Mouse (Mus musculus) frontal cortex, postnatal 25 days (tissue): ENCODE measurements around the gene Ndufv2.

Experiments used
- DNase-seq, 2 experiments: peaks; one replicate each; pipeline ENCODE4 v3.0.0; 2022; ENCODE audit warnings: low spot score in 2 of 2

Ndufv2 gene

DNA sequence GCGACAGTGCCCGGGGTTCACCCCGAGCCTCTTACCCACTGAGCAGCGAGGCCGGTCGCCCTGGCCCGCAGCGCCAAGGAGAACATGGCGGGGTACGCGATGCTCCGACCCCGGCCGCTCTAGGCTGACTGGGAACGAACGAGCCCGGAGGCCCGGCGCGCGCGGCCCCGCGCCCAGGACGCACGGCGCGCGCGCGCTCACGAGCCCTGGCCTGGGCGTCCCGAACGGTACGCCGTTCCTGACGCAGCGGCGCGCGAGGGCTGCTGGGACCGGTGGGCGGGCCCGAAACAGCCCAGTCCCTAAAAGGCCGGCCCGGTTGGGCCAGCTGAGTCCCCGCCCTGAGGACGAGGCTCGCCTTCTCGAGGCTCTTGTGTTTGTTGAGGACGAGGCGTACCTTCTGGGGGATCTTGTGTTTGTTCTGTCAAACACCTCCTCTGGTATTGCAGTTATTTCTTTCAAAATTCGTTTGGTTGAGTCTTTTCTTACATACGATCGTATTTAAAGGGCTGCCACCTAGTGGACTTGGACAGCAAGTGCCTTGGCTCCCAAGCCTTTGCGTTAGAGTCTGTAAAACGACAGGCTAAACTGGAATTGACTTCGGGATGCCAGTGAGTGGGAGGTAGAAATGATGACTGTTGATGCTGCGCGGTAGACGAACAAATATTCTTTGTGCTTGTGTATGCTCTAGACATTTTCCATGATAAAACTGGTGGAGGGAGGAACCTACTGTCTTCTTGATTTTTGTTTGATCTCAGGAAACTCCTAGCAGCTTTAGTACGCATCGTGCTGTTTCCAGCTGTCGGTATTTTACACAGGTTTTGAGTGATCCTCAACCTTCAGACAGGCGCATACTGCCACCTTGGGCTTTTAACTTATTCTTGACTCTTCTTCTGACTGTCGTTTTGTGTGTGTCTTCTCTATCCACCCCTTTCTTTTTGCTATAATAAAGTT lies at the start of gene Ndufv2:
Gene Ndufv2, minus strand, starts transcription at position 180 of the 951 bp plus-strand sequence.
- peak; percentile 67 to 82 for DNase-seq

DNA sequence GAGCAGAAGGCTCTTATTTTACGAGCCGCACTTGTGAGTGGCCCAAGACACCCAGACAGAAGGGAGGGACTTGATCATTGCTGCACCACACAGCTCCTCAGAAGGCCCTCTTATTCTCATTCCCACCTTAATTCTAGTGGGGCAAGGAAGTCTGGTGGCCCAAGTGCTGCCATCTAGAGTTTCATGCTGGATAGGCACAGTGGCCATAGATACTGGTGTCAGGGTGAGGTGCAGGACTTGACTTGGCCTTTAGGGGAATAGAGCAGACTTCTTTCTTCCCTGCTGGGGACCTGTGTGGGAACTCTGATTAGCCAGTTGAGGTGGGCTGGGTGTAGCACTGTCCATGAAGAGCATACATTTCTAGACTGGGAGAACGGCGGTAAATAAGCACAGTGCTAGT lies 29.9 kb upstream of the Ndufv2 start:
- DNase-seq: no peak

DNA sequence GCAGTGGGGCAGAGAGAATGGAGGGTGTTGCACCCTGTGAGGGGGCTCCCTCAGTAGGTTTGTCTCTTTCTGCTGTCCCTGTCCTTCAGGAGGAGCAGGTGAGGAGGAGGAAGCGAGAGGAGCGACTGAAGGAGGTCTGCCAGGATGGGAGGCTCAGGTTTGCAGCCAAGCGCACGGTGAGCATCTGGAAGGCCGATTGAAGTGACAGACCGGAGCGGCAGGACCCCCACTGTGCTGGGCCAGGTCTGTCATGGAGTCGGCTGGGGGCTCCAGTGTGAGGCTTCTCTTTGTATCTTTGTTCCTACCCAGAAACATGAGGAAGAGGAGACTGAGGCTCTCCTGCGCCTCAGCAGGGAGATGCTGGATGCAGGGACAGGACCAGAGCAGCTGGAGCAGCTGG lies 29.0 kb upstream of the Ndufv2 start:
- no peak for DNase-seq

DNA sequence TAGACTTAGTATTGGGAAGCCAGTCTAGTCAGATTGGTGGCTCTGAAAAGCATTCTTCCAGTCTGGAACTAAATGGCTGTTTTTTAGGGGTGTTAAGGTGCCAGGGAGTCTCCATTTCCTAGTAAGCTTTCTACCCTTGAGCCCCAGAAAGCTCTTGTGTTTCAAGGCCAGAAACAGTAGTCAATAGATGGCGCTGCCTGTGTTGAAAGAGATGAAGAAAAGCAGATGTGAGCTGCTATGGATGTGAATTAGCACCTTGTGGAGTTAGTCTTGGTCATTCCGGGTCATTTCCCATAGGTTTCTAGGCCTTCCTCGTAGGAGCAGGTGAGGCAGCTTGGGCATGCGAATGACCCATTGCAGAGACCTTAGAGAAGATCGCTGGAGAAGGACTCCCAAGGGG lies 23.9 kb upstream of the Ndufv2 start:
- no peak for DNase-seq

DNA sequence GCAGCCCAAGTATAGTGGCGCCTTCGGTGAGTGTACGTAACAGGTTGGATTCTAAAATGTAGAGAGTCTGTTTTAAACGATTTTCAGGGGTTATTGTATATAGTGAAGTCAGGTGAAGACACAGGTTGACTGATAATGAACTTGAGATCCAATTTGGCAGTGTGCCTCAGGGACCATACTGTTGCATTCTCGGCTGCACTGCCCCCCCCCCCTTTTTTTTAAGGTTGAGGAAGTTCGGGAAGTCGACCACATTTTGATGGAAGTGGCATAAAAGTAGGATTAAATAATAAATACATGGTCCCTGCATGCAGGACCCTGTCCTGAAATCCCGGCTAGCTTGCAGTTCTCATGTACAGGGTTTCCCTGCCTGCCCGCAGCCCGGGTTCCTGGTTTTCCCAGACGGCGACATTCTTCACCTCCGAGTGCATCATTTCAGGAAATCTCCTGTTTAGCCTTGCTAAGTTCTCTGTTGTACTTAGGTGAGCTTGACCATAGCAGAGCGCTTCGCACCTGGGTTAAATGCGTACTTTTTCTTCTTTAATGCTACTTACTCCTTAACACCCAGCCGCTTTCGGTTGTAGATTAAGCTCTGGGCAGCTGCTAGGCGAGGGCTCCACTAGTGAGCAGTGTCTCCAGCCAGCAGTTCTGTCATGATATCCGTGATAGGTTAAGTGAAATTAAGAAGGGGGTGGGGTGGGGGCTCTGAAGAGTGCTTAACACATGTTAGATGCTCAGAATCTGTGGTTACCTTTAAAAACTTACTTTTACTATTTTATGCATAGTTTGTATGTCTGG lies 22.7 kb upstream of the Ndufv2 start:
- DNase-seq: no peak

DNA sequence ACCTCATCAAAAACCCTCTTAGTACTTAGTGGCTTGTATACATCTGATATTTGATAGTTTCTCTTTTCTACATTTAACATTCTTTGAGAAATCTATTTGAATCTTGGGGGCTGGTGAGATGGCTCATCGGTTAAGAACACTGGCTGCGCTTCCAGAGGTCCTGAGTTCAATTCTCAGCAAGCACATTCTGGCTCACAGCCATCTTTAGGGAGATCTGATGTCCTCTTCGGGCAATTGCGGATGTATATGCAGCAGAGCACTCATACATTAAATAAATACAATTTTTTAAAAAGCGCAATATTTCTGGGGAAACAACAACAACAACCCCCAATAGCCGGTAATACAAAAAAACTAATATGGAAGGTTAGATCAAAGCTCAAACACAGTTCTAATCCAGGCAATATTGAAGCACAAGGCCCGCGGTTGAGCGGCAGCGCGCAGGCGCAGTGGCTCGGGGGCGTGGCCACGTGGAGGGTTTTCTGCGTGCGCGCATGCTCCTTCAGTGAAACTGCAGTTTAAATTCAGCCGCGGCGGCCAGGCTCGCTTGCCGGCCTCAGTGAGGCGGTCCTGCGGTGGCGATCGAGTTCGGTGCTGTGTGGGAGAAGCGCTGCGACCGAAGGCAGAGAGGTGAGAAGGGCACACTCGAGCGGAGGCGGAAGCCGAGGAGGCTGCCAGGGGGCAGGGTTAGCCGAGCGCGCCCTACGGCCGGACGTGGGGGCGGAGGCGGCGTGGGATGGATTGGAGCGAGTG lies 21.9 kb upstream of the Ndufv2 start, which contains the start of gene Ddx11:
Gene Ddx11, plus strand, starts transcription at position 455 of the 750 bp plus-strand sequence.
- peak; percentile 80 to 90 for DNase-seq

DNA sequence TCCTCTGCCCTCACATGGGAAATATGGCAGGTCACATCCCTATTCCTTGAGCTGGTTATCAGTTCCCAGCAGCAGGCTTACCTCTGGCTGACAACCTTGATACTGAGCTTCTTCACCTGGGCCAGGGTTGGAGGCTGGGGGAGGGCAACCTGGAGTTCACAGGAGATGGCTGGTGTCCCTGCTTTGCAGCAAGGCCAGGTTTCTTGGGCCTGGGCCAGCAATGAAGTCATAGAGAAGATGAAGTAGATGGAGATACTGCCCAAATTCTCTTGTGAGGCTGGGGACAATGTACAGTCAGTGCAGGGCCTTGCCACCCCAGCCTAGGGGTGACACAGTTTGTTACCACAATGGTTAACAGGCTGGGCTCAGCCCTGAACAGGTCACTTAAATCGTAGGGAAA lies 19.3 kb upstream of the Ndufv2 start:
- no peak for DNase-seq

DNA sequence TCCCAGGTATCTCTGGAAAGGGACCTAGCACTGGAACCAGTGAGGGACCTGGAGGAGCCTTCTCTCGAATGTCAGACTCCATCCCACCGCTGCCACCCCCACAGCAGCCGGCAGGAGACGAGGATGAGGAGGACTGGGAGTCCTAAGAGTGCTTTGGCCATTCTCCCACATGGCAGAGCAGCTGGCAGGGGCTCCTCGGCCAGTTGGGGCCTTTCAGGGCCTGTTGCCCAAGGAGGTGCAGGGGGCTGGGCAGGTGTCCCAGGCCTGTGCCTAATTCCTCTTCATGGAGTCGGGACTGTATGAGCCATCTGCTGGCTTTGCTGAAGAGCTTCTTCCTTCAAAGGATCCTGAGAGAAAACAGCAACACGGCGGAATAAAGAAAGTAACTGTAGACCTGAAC lies 17.6 kb upstream of the Ndufv2 start:
- DNase-seq: no peak

DNA sequence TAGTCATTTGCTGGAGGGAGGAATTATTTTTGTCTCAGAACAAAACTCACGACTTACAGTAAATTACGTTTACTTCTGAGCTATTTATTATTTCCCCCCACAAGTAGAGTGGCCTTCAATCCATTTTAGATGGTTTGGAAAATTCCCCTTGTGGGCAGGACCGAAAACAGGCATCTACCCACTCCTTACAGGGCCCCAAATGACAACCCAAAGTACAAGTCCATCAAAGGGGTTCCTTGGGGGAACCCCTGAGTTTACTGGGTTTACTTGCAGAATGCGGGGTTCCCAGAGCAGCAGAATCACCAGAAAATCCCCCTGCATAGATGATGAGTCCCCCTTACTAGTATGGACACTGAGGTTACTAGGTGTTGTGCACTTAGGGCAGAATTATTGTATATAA lies 10.8 kb upstream of the Ndufv2 start:
- DNase-seq: no peak

DNA sequence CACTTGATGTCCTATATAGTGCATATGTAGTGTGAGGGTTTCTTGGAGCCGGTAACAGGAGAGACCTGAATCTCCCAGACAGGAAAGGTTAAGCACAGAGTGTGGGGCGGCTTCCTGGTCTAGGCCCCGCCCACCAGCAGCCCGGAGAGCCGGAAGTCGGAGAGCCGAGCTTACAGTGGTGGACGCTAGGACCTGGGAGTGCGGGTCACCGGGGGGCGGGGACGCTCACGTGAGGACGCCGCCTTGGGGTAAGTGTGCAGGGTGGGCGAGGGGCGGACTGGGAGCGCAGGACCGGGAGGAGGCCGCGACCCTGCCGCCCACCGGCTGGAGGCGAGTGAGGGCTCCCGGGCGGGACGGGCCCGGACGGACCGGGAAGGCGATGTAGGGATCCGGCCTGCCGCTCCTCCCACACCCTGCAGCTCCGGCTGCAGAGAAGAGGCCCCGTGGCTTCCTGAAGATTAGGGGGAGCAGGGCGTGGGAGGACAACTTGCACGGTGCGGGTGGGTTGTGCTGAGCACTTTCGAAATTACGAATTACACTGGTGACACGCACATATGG lies 10.1 kb upstream of the Ndufv2 start, which contains the start of gene Washc1:
Gene Washc1, plus strand, starts transcription at position 144 of the 558 bp plus-strand sequence.
- DNase-seq: peak; percentile 70 to 81

DNA sequence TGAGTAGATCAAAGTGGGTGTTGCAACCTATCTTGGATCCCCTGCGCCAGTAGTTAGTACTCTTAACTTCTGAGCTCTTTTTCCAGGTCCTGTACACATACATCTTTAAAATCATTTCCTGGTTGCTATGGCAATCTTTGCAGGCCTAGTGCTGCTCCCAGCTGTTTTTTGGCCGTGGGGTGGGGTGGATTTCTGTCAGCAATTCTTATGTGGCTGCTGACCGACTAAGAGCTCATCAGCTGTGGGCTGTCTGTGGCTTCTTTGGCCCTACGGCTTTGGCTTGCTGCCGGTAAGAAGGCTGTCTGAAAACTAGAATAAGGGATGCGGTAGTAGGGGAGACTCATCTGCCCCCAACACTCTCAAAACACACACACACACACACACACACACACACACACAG lies 9.4 kb upstream of the Ndufv2 start:
- no peak for DNase-seq

DNA sequence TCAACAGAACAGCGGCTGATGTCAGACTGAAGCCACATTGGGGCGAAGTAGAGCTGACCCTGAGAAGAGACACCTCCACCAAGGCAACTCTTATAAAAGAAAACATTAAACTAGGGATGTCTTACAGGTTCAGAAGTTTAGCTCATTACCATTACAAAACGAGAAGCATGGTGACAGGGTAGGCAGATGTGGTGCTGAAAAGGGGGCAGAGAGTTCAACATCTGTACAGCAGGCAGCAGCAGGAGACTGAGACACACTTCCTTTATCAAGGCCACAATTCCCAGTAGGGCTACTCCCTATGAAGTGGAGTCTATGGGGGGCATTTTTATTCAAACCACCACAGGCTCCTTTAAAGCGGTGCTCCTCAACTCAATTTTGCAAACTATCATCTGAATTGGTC lies 6.8 kb upstream of the Ndufv2 start:
- no peak for DNase-seq

DNA sequence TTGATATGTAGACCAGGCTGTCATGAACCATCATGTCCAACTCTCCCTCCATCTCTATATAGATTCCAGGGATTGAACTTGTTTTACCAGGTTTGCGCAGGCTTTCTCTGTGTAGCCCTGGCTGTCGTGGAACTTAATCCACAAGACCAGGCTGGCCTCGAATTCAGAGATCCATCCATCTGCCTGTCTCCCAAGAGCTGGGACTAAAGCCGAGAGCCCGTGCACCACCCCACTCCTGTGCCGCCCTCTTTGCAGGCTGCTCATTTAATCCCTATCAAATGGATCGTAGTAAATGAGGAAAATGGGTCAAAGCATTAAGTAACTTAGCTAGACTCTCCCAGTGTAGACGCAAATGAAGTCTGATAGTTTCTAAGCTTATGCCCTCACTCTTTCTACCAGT lies 6.1 kb upstream of the Ndufv2 start:
- DNase-seq: no peak

DNA sequence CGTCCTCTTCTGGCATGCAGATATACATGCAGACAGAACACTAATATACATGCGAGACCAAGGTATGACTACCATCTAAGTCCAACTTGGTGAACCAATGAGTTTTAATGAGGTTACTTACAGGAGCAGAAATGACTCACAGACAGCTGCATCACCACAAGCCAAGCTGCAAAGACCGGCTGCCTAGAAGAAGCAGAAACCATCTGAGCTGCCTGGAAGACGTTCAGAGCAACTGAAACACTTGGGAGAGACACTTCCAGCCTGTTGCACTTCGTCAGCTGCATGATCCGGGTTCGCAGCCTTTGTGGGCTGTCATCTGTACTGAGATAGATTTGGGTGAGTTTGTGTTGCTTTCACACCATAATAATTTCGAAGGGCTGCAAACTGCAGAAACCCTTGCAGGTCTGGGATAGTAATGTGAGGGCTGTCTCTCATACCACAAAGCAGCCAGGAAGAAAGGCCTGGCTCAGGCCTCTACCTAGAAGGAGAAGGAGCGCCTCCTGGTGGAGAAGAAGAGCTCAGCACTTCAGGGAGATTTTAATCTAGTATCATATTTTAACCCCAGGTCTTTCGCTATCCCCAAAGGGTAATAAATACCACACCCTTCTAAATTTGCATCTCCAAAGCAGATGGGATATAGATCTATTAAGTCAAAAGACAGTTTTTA lies 5.4 kb upstream of the Ndufv2 start:
- peak in 1 of 2 experiments; percentile 41 for DNase-seq

DNA sequence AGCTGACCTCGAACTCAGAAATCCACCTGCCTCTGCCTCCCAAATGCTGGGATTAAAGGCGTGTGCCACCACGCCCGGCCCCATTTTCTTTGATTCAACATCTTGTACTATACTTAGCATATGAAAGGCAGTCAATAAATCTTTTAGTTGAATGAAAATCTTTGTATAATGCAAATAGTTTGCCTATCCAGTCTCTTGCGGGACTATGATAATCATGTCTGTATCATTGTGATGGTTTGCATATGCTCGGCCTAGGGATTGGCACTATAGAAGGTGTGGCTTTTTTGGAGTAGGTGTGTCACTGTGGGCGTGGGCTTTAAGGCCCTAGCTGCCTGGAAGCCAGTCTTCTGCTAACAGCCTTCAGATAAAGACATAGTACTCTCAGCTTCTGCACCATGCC lies 2.7 kb upstream of the Ndufv2 start:
- DNase-seq: no peak

DNA sequence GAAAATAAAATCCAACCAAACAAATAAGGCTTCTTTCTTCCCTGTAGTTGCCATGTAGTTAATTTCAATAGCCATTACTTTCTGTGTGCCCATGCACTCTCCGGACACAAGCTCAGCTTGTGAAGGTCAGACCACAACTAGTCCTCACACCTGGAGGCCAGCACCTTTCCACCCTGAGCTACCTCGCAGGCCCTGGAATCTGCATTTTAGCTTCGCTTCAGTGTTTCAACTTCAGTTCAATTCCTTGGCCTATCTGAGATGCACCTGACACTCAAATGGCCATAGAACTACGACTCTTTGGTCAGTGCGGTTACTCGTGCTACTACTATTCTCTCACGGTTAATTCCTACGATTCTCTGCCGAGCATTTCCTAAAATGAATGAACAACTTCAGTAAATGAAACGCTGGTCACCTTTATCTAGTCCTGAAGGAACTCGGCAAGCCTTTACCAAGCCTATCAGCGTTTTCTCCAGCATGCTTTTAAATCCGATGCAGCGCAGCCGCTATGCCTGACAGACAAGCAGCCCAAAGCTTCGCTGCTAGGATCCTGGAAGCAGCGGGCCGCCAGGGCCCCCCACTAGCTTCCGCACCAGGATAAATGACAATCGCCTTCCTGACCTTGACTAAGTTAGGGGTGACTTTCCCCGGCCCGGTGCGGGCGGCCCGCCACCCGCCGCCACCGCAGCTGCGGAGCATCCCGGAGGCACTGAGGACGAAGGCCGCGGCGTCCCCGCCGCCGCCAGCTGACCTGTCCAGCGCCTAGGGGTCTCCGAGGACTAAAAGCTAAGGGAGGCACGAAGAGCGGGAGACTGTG lies 586 bp downstream of the Ndufv2 start:
- DNase-seq: peak in 1 of 2 experiments; percentile 25

DNA sequence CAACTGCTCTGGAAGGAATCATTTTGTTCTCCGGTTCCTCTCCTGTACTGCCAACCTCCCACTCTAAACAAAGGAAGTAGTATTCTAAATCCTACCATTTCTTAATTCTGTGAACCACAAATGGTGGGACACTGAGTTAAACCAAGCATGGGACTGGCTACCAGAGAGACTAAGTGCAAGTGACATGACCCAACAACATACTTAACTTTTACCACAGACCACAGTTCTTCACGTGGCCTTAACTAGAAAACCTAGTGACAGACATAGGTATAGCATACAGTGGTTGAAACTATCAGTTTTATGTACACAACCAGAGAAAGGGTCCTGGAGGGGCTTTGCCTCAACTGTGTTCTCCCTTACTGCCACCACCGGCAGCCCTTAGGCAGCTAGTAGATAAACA lies 8.7 kb downstream of the Ndufv2 start:
- no peak for DNase-seq

DNA sequence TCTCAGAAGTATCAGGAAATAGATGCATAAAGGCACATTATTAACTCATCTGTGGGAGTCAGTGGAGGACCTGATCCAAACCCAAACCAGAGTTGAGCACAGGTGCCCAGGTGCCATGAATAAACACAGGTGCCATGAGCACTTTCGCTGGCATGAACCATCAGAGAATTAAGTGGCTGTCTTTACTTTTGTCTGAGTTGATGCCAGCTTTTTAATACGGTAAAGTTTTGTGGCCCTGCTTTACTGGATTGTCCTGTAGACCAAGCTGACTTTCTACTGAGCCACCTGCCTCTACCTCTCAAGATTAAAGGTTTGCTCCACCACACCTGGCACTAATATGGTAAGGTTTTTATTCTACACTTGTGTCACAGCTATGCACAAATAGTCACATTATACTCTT lies 9.3 kb downstream of the Ndufv2 start:
- no peak for DNase-seq

DNA sequence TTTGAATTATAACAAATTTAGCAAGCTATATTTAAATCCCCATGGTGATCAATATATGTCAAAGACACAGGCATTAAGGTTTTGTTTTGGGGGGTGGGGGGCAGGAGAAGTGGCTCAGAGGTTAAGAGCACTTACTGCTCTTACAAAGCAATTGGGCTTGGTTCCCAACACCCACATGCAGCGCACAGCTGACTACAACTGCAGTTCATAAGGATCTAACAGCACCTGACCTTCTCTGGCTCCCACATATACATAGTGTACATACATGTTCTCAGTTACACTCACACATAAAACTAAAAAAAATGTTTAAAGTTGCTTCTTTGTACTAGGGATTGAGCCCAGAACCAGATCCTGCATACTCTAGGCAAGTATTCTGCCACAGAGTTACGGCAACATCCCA lies 10.0 kb downstream of the Ndufv2 start:
- DNase-seq: no peak

DNA sequence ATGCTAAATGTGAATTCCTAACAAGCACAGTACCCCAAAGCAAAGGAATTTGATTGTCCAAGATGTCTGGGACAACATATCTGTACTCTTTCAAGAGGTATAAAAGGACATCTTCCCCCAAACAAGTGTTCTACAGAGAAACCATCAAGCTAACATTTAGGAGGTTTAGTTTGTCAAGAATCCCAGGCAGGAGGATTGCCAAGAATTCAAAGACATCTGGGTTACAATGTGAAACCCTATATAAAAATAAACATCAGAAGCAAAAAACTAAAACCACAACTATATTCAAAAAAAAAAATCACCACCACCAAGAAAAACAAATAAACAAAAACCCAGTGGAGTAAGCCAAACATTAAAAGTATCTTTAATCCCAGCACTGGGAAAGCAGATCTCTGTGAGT lies 11.1 kb downstream of the Ndufv2 start:
- DNase-seq: no peak
